Mouse (Mus musculus) macrophage (primary cell): ENCODE data around the gene Borcs5. TPM values are rescaled to one million over a fixed set of nuclear protein-coding genes. Genes with fewer than 3 reads are reported as not detected.
"Not testable (repeated sequence)": the region's sequence is repeated elsewhere in the genome, so short reads cannot be mapped to it uniquely, and the experiment has no call there.

Source experiments
- H3K27ac ChIP-seq: fragments of 350-480 bp; formaldehyde crosslinking; 2 replicates; pipeline ENCODE4 v1.9.0; 2021
- H3K36me3 ChIP-seq: fragments of 350-480 bp; formaldehyde crosslinking; 2 replicates; pipeline ENCODE4 v1.9.0; 2021; ENCODE audit errors: inconsistent target
- H3K4me3 ChIP-seq: fragments of 350-480 bp; formaldehyde crosslinking; 2 replicates; pipeline ENCODE4 v1.9.0; 2021; ENCODE audit errors: inconsistent target
- H3K79me2 ChIP-seq: fragments of 350-480 bp; formaldehyde crosslinking; 2 replicates; pipeline ENCODE4 v1.9.0; 2021; ENCODE audit errors: inconsistent target
- WGBS: methylation state at CpG from one replicate; pipeline ENCODE4 v1.1.7; 2026; ENCODE audit warnings: inconsistent platforms; ENCODE audit not compliant: missing documents; 5-methylcytosine and 5-hydroxymethylcytosine counted together
- polyA plus RNA-seq: library from polyadenylated mRNA; stranded (reverse); fragments of 250-400 nt; gene quantifications from 3 replicates; pipeline ENCODE4 v1.2.4, GENCODE M21; 2018; ENCODE audit warnings: inconsistent platforms

Gene Borcs5
- polyA plus RNA-seq, 1 experiment from 2014 or later, result 2.5 TPM

DNA sequence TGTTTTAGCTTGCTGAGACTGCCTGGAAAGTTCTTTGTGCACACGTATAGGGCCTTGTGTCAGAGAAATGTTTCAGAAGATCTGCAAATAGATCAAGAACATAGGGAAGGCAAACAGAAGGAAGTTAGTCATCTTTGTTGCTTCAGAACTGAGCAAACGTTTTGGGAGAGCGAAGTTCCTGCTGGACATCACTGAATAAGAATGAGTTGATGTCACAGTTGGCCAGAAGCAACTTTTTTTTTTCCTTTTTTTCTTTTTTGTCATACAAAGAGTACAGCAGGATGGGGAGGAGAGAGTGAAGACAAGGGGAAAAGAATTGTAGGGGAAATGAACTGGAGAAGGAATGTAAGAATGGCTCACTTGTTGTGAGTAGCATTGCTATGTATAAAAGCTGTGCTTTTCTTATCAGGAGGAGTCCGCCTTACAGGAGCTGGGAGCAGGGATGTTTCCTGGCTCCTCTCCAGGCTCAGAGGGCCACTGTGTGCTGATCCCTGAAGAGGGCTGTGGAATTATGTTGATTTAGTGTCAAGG is 31.6 kb downstream of the Borcs5 start:
- Histone ChIP-seq H3K79me2 (no peaks in the 10 kb centered on the region), H3K4me3 (no peak overlapping the region), H3K27ac (no peak overlapping the region; the same call in 1 of the 2 replicates), H3K36me3 (no peaks in the 10 kb centered on the region)
- WGBS, result 45% methylated on average over 4 of the region's 4 CpGs

DNA sequence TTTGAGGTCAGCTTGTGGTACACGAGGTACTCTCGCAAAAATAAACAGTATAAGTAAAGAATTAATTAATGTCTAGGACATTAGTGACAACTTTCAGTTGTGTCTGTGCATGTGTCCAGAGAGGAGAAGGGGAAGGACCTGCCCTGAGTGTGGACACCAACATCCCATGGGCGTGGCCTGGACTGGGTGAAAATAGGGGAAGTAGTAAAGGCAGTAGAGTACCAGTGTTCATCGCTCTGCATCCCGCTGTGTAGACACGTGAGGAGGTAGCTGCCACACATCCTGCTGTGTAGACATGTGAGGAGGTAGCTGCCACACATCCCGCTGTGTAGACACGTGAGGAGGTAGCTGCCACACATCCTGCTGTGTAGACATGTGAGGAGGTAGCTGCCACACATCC is 34.4 kb downstream of the Borcs5 start:
- not testable (repeated sequence) for H3K4me3 ChIP-seq, H3K79me2 ChIP-seq, H3K27ac ChIP-seq, H3K36me3 ChIP-seq
- WGBS, result 30% methylated on average over 6 of the region's 8 CpGs

DNA sequence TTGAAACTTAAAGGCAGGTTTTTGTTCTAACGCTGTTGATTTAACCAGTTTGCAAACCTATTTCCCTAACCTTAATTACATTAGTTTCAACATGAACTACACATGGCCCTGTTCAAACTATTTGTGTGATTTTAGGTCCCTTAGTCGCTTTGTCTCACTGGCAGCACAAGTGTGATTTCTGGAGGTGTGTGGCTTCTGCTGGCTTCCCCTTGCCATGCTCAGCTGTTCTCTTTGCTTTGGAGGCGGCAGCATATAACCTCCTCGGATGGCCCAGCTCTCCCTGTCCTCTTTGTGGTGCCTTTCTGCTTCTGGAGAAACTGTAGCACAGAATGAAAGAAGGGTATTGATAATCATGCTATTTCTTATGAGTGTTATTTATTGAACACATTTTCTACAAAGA is 38.2 kb downstream of the Borcs5 start:
- 91% methylated on average over 4 of the region's 4 CpGs for WGBS
- H3K79me2 ChIP-seq, result no peaks in the 10 kb centered on the region
- no peak overlapping the region for H3K27ac ChIP-seq
- H3K36me3 ChIP-seq, result no peaks in the 10 kb centered on the region
- no peak overlapping the region for H3K4me3 ChIP-seq

DNA sequence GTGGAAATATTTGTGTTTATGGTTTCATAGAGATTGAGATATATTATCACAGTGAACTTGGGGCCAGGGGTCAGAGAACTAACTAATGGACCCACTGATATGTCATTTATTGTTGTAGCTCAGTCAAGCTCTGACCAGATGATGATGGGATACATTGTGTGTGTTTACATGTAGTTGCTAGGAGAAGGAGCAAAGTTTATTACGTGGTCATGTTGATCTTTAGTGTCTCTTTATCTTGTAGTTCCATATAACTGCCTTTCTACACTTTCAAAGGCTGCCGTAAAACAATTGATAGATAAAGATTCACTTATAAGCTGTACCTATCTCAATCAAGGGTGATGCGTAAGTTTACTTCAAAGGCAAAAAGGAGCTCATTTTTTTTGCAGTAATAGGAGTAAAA is 38.7 kb downstream of the Borcs5 start:
- WGBS, result 96% methylated on average over 3 of the region's 3 CpGs
- Histone ChIP-seq H3K4me3 (no peak overlapping the region), H3K79me2 (no peaks in the 10 kb centered on the region), H3K36me3 (no peaks in the 10 kb centered on the region), H3K27ac (no peak overlapping the region)

DNA sequence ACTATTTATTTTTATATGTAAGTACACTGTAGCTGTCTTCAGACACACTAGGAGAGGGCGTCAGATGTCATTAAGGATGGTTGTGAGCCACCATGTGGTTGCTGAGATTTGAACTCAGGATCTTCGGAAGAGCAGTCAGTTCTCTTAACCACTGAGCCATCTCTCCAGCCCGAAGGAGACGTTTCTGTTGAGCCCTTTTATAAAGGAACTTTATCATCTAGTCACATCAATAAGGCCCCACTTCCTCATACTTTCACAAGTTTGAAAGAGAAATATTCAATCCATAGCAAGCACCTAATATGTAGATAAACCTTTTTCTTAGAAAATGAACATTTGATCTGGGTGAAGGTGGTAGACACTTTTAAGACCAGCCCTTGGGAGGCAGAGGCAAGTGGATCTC is 40.0 kb downstream of the Borcs5 start:
- not testable (repeated sequence) for H3K27ac ChIP-seq, H3K4me3 ChIP-seq, H3K36me3 ChIP-seq, H3K79me2 ChIP-seq
- 76% methylated on average over 4 of the region's 4 CpGs for WGBS

DNA sequence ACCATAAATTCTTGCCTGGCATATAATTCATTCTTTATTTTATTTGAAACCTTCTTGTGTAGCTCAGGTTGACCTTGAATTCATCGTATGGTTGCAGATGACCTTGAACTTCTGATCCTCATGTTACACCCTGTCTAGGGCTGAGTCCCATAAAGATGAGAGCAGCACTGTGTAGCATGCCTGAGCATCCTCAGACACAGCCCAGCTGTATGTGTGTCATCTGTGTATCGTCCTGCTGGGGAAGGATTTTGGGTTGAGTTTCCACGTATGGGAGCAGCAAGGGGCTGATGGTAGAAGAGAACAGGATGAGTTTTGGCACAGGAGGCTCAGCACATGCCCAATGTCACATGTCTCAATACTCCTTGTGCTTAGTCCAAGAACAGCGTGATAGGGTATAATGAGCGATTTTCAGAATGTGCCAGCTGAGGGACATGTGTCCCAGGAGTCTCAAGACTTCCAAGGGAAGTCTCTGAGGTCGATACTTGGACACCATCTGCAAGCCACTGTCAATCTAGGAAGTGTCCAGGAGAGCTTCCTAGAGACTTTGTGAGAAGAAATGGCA is 45.1 kb downstream of the Borcs5 start:
- WGBS, result 98% methylated on average over 6 of the region's 6 CpGs
- Histone ChIP-seq H3K79me2 (no peaks in the 10 kb centered on the region), H3K4me3 (no peak overlapping the region), H3K27ac (no peak overlapping the region), H3K36me3 (no peaks in the 10 kb centered on the region)

DNA sequence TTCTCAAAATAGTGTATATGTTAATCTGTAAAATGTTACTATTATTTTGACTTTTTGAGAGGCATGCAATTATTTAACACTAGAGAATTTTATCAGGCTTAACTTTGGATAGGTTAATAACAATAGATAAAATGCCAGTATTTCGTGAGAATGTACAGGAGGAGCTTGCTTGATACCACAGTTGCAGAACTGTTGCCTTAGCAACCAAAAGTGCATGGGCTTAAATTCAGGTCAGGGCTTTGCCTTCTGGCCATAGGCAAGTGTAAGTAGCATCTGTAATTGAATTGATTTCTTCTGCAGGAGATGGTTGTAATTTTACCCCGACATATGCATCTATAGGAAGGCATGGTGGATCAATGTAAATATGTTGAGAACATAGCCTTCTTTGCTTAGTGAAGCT is 45.7 kb downstream of the Borcs5 start:
- WGBS, result 97% methylated on average over 2 of the region's 2 CpGs
- Histone ChIP-seq H3K79me2 (no peaks in the 10 kb centered on the region), H3K4me3 (no peak overlapping the region), H3K27ac (no peak overlapping the region), H3K36me3 (no peaks in the 10 kb centered on the region)

DNA sequence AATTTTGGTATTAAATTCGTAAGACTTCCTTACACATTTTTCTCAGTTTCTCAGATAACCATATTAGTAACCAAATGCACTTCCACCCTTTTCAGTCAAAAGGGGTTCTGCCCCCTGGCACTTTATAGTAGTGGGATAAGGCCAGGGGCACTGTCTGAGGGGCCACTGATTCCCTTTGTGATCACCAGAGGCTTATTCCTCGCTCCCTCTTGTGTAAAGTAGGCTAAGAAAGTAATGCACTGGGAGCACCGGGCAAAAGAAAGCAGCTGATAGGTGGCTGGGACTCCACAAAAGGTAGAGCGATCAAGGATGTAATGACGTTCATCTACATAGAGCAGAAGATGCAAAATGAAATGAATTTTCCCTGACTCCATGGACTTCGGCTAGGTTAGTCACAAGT is 46.2 kb downstream of the Borcs5 start:
- Histone ChIP-seq H3K27ac (no peak overlapping the region), H3K36me3 (no peaks in the 10 kb centered on the region), H3K79me2 (no peaks in the 10 kb centered on the region), H3K4me3 (no peak overlapping the region)
- WGBS, result 94% methylated on average over 6 of the region's 6 CpGs

DNA sequence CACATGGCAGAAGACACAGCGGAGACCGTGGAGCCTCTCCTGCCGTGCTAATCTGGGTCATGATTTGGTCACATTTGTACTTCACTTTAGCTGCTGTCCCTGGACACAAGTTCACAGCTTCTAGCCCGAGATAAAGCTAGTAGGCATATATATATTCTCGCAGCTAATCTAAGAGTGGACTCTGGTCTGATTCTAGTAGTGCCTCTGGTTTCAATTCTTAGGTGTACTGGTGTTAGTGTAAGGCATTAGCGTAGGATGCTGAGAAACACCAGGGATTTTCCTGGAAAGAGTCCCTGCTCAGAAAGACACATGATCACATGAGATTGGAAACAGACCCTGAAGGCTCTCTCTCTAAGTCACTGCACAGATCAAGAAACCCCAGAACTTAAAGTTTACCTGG is 55.2 kb downstream of the Borcs5 start:
- Histone ChIP-seq H3K4me3 (no peak overlapping the region), H3K27ac (no peak overlapping the region), H3K36me3 (no peaks in the 10 kb centered on the region), H3K79me2 (no peaks in the 10 kb centered on the region)
- 96% methylated on average over 6 of the region's 6 CpGs for WGBS

DNA sequence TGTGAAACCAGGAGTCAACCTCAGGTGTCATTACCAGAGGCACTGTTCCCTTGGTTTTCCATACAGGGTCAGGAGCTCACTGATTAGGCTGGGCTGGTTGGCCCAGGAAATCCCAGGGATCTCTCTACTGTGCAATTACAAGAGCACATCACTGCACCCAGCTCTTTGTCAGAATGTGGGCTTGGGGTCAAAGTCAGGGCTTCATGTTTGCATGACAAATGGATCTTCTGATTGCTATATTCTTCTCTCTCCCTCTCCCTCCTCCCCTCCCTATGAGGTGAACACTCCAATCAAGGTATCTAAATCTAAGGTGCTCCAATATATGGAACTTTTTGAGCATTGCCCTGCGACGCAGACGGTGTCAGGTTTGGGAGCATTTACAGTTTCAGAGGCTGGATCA is 55.7 kb downstream of the Borcs5 start:
- WGBS, result 100% methylated on average over 3 of the region's 3 CpGs
- H3K36me3 ChIP-seq, result no peaks in the 10 kb centered on the region
- no peaks in the 10 kb centered on the region for H3K79me2 ChIP-seq
- no peak overlapping the region for H3K4me3 ChIP-seq
- no peak overlapping the region for H3K27ac ChIP-seq

DNA sequence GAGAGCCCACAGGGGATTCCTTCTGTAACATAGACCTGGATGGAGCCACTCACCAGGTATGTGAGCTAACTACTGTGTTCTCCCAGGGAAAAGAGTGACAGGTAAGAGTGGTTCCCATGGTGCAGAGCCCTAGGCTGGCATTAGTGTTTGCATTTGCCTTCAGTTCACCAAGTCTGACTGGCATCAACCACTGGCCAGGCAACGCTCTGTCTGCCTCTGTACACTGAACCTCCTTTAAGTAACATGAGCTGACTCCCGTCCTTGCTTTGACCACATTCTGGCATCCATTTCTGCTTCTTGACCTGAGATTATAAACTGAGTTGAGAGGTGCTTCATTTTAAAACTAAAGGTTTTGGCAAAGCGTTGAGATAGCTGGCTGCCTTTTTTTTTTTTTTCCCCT is 56.3 kb downstream of the Borcs5 start:
- H3K79me2 ChIP-seq, result no peaks in the 10 kb centered on the region
- no peak overlapping the region for H3K27ac ChIP-seq
- no peak overlapping the region for H3K4me3 ChIP-seq
- H3K36me3 ChIP-seq, result no peaks in the 10 kb centered on the region
- whole genome bisulfite sequencing, result 95% methylated on average over 3 of the region's 3 CpGs

DNA sequence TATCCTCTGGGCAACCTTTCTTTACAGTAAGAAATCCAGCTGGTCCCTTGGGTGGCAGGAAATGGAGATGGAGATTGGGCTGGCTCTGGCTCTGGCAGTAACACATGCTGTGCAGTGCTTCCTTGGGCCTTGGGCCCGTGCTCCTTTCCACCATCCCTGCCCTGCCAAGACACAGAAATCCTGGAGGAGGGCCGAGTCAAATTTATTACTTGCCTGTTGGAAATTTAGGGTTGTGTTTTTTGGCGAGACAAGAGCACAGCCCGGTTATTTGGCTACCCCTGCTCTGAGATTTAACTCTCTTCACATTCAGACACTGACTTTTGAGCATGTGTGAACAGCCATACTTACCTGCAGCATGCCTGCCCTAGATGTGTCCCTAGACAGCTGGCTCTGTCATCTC is 56.8 kb downstream of the Borcs5 start:
- no peak overlapping the region for H3K4me3 ChIP-seq
- no peaks in the 10 kb centered on the region for H3K36me3 ChIP-seq
- H3K27ac ChIP-seq, result no peak overlapping the region
- no peaks in the 10 kb centered on the region for H3K79me2 ChIP-seq
- WGBS, result 100% methylated on average over 4 of the region's 4 CpGs

DNA sequence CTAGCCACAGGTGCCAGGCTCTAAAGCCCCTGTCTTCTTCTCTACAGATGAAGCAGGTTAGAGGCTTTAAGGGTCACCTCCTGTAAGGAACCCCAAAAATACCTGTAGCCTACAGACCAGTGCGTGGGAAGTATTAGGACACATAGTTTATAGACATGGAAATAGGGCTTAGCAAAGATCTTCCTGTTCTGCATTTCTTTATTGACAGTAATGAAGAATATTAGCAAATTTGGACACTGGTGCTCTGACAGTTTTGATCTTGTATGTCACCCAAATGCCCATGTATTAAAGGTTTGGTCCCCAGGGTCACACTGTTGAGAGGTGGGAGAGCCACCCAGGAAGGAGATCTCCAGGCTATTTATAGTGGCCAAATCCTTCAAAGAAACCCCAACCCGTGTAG is 57.2 kb downstream of the Borcs5 start:
- Histone ChIP-seq H3K27ac (no peak overlapping the region), H3K4me3 (no peak overlapping the region), H3K79me2 (no peaks in the 10 kb centered on the region), H3K36me3 (no peaks in the 10 kb centered on the region)
- 83% methylated on average over 2 of the region's 2 CpGs for WGBS

DNA sequence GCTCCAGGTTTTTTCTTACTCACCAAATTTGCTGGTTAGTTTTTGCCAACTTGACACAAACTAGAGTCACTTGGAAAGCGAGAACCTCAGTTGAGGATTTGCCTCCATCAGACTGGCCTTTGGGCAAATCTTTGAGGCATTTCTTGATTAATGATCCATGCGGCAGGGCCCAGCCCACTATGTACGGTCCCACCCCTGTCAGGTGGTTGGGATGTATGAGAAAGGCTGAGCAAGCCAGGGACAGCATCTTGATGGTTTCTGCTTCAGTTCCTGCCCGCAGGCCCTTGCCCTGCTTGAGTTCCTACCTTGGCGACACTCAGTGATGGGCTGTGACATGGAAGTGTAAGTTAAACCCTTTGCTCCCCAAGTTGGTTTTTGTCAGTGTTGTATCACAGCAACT is 58.9 kb downstream of the Borcs5 start:
- no peaks in the 10 kb centered on the region for H3K36me3 ChIP-seq
- H3K27ac ChIP-seq, result no peak overlapping the region
- 92% methylated on average over 5 of the region's 5 CpGs for WGBS
- H3K4me3 ChIP-seq, result no peak overlapping the region
- H3K79me2 ChIP-seq, result no peaks in the 10 kb centered on the region

DNA sequence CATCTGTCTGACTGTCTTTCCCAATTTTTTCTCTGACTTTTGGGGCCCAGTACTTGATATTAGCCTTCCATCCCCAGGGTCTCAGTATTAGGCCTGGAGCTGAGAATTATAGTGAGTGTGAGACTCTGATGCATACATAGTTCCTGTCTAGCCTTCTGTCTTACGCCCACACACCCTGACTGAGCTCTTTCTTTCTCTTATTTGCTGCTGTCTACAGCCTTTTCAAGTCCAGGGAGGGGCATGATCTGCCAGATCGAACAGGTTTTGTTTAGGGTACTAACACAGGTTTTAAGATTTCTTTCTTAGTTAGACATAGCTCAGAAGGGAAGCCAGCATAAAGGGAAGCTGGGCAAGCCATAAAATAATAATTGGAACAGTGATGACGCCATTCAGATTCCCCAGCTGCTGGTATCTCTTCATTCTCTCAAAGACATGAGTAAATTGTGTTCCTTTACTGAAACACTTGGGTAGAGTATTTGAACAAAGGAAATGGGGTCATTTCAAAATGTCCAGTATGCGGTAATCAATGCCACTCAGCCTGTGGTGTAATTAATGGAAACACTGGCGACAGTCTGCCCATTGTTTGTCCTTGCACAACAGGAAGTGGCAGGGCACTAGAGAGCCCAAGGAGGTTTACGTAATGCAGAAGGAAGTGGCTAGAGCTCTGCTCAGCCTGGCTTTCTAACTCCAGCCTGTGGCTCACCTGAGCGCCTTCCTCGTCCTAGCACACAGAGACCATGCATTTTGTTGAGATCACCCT is 61.3 kb downstream of the Borcs5 start:
- Histone ChIP-seq H3K79me2 (no peaks in the 10 kb centered on the region), H3K4me3 (no peak overlapping the region), H3K27ac (peak overlapping the region; percentile 28), H3K36me3 (no peaks in the 10 kb centered on the region)
- 10% methylated on average over 8 of the region's 8 CpGs for WGBS
